Mouse (Mus musculus) kidney, adult 2 months (tissue): ENCODE results near the gene Nobox.

Experiments
- CTCF ChIP-seq: fragments of 200-500 bp; conservative IDR thresholded peaks from 2 replicates; pipeline ENCODE4 v1.5.1; 2011; ENCODE audit warnings: low read depth, mild to moderate bottlenecking, control low read depth, low read length, moderate library complexity, mixed read lengths; ENCODE audit not compliant: insufficient read depth, insufficient read length
- POLR2A ChIP-seq: fragments of 200-500 bp; IDR thresholded peaks from one replicate; pipeline ENCODE4 v1.6.1; 2011; ENCODE audit warnings: low read depth, low read length, control low read depth

DNA sequence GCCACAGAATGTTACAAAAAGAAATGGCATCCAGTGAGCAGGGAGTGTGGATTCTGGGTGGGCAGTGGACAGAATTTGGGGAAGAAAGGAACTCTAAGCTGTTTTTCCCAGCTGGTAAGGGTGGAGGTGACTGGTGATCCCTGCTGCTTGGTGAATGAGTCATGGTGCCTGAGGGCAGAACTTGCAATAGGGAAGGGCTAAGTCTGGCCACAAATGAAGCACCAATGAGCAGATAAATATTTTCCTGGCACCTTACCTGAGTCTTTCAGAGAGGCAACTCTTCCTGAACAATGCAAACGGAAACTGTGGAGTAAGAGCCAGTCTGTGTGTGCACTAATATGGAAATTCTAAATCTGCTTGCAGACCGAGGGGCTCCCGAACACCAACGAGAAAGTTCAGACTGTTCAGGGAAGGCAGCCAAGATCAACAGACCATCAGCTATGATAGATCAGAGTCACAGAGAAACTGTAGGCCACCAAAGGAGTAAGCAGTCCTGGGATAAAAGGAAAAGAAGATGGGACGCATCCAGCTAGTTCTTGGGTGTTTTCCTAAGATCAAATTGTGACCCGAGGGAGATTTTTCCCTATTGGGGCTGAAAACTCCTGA lies 16.8 kb downstream of the Nobox start:
- no peak for TF ChIP-seq CTCF
- no peak for TF ChIP-seq POLR2A
